Mouse (Mus musculus) ES-Bruce4 (cell line): ENCODE data around the gene Pop7. TPM values are rescaled to one million over a fixed set of nuclear protein-coding genes. Genes with fewer than 3 reads are reported as not detected.

ENCODE experiments used
- H3K27ac ChIP-seq: 2 replicates; pipeline ENCODE4 v1.5.1; 2012; ENCODE audit warnings: low read length, inconsistent platforms; ENCODE audit not compliant: insufficient read depth
- H3K27me3 ChIP-seq: 2 replicates; pipeline ENCODE4 v1.6.1; 2012; ENCODE audit warnings: mild to moderate bottlenecking, low read length, inconsistent platforms; ENCODE audit not compliant: control insufficient read depth, poor library complexity, insufficient read depth, severe bottlenecking
- H3K36me3 ChIP-seq: 2 replicates; pipeline ENCODE4 v1.6.1; 2012; ENCODE audit warnings: inconsistent platforms, mild to moderate bottlenecking, low read length, moderate library complexity; ENCODE audit not compliant: control insufficient read depth, poor library complexity, insufficient read depth, severe bottlenecking
- H3K4me1 ChIP-seq: one replicate; pipeline ENCODE4 v1.8.1; 2011; ENCODE audit warnings: low read length; ENCODE audit not compliant: control insufficient read depth, insufficient read depth
- H3K4me3 ChIP-seq: 2 replicates; pipeline ENCODE4 v1.5.1; 2011; ENCODE audit warnings: low read depth, mild to moderate bottlenecking, low read length
- H3K9ac ChIP-seq: 2 replicates; pipeline ENCODE4 v1.6.1; 2012; ENCODE audit warnings: low read depth, mild to moderate bottlenecking, inconsistent platforms; ENCODE audit not compliant: poor library complexity, severe bottlenecking
- H3K9me3 ChIP-seq: replicated peaks from 2 replicates; pipeline ENCODE4 v1.6.1; 2012; ENCODE audit warnings: mild to moderate bottlenecking, low read length, inconsistent platforms; ENCODE audit not compliant: control insufficient read depth, poor library complexity, insufficient read depth, severe bottlenecking
- CTCF ChIP-seq: IDR thresholded peaks from one replicate; pipeline ENCODE4 v1.8.1; 2011; ENCODE audit warnings: low read depth, low read length
- EP300 ChIP-seq: IDR thresholded peaks from 2 replicates; pipeline ENCODE4 v1.6.1; 2011; ENCODE audit warnings: low read depth, low read length; ENCODE audit not compliant: insufficient read depth
- POLR2A ChIP-seq: IDR thresholded peaks from one replicate; pipeline ENCODE4 v1.8.1; 2011; ENCODE audit warnings: low read length; ENCODE audit not compliant: insufficient read depth
- polyA plus RNA-seq: library from polyadenylated mRNA; stranded (reverse); fragments of >200 nt; gene quantifications from 2 replicates; pipeline ENCODE4 v1.2.4, GENCODE M21; 2011; ENCODE audit warnings: low read depth; ENCODE audit not compliant: missing spikeins, insufficient read depth, insufficient read length

Pop7 gene
- polyA plus RNA-seq, 1 experiment: 14.4 TPM

- TF ChIP-seq CTCF (no peak), POLR2A (no peak), EP300 (no peak)
- Histone ChIP-seq H3K9ac (no peak overlapping the region), H3K36me3 (no peaks in the 10 kb centered on the region), H3K27ac (no peak overlapping the region), H3K27me3 (no peaks in the 10 kb centered on the region), H3K4me3 (no peak overlapping the region), H3K9me3 (no peaks in the 10 kb centered on the region), H3K4me1 (no peaks in the 10 kb centered on the region)
Measured at GRCm38 (mm10) chr5:137491559-137491958, 10.8 kb downstream of the Pop7 start.

DNA sequence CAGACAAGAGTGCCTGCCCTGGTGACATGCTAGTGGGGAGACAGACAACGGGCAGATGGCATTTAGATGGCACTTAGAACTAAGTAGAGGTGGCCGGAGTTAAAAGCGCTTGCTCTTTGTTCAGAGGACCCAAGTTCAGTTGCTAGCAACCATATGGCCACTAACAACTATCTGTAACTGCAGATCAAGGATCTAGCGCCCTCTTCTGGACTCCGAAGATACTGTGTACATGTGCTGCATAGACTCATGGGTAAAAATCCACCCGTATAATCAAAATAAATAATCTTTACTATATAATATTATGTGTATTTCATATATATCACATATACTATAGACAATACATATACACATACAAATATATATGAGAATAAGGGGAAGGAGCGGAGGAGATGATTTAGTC lies 14.7 kb downstream of the Pop7 start:
- H3K9me3 ChIP-seq: no peaks in the 10 kb centered on the region
- H3K36me3 ChIP-seq: no peaks in the 10 kb centered on the region
- no peaks in the 10 kb centered on the region for H3K4me1 ChIP-seq
- H3K4me3 ChIP-seq: no peak overlapping the region
- no peak overlapping the region for H3K9ac ChIP-seq
- no peak overlapping the region for H3K27ac ChIP-seq
- H3K27me3 ChIP-seq: no peaks in the 10 kb centered on the region
- no peak for TF ChIP-seq EP300
- no peak for TF ChIP-seq POLR2A
- no peak for TF ChIP-seq CTCF

DNA sequence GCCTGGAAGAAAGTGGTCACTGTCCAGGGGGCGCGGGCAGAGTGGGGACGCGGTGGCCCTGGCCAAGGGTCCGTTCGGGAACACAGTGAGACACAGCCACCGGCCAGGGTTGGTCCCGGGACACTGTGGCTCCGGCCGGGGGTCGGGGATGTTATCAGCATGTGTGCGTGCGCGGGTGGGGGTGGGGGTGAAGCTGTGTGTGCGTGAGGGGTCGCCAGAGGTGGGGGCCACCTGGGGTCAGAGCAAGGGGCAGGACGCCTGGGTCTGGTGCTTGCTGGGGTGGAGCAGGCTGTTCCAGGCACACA lies 16.5 kb downstream of the Pop7 start:
- peak overlapping the region; percentile 60 for H3K9ac ChIP-seq
- no peaks in the 10 kb centered on the region for H3K4me1 ChIP-seq
- H3K36me3 ChIP-seq: no peaks in the 10 kb centered on the region
- no peak overlapping the region for H3K27ac ChIP-seq
- H3K27me3 ChIP-seq: no peaks in the 10 kb centered on the region
- H3K9me3 ChIP-seq: no peaks in the 10 kb centered on the region
- H3K4me3 ChIP-seq: peak overlapping the region; percentile 51
- no peak for TF ChIP-seq POLR2A
- no peak for TF ChIP-seq EP300
- TF ChIP-seq CTCF: no peak

GRCm38 (mm10) chr5:137485071-137485850 lies 17.1 kb downstream of the Pop7 start:
- H3K4me3 ChIP-seq: peak overlapping the region; percentile 51
- no peaks in the 10 kb centered on the region for H3K4me1 ChIP-seq
- TF ChIP-seq POLR2A: no peak
- TF ChIP-seq CTCF: no peak
- TF ChIP-seq EP300: no peak
- H3K27me3 ChIP-seq: no peaks in the 10 kb centered on the region
- no peak overlapping the region for H3K27ac ChIP-seq
- H3K9ac ChIP-seq: peak overlapping the region; percentile 60
- H3K9me3 ChIP-seq: no peaks in the 10 kb centered on the region
- no peaks in the 10 kb centered on the region for H3K36me3 ChIP-seq

DNA sequence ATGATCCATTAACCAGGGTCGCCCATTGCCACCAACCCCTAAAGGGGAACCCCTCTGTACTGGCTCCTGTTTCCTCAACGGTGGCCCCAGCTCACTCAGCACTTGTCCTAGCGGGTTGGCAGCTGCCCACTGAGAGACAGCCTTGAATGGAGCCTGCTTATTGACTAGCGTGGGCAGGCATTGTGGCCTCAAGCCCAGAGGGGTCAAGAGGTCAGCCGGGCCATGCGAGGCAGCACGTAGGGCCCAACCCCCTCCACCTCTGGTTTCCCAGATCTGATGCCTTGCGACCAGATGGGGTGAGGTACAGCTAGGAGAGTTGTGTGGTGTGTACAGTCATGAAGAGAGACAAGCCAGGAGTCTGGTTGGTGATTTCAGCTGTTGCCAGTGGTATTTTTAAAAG lies 20.4 kb downstream of the Pop7 start:
- Histone ChIP-seq H3K4me3 (no peak overlapping the region), H3K27ac (no peak overlapping the region), H3K36me3 (no peaks in the 10 kb centered on the region), H3K9me3 (no peaks in the 10 kb centered on the region), H3K4me1 (no peaks in the 10 kb centered on the region), H3K27me3 (no peaks in the 10 kb centered on the region), H3K9ac (no peak overlapping the region)
- TF ChIP-seq POLR2A (no peak), CTCF (no peak), EP300 (no peak)

GRCm38 (mm10) chr5:137481138-137481537 lies 21.2 kb downstream of the Pop7 start:
- Histone ChIP-seq H3K27ac (no peak overlapping the region), H3K27me3 (no peaks in the 10 kb centered on the region), H3K9me3 (no peaks in the 10 kb centered on the region), H3K4me1 (no peaks in the 10 kb centered on the region), H3K36me3 (no peaks in the 10 kb centered on the region), H3K9ac (no peak overlapping the region), H3K4me3 (no peak overlapping the region)
- TF ChIP-seq POLR2A (no peak), CTCF (peak; percentile 27)
